Mouse (Mus musculus) induced T-regulatory cell, adult 2 months (primary cell): ENCODE data around the gene Arpp19.

Experiments used
- DNase-seq: peaks from one replicate; pipeline ENCODE4 v3.0.0-alpha.2; 2012; ENCODE audit warnings: low read depth

The Arpp19 gene

DNA sequence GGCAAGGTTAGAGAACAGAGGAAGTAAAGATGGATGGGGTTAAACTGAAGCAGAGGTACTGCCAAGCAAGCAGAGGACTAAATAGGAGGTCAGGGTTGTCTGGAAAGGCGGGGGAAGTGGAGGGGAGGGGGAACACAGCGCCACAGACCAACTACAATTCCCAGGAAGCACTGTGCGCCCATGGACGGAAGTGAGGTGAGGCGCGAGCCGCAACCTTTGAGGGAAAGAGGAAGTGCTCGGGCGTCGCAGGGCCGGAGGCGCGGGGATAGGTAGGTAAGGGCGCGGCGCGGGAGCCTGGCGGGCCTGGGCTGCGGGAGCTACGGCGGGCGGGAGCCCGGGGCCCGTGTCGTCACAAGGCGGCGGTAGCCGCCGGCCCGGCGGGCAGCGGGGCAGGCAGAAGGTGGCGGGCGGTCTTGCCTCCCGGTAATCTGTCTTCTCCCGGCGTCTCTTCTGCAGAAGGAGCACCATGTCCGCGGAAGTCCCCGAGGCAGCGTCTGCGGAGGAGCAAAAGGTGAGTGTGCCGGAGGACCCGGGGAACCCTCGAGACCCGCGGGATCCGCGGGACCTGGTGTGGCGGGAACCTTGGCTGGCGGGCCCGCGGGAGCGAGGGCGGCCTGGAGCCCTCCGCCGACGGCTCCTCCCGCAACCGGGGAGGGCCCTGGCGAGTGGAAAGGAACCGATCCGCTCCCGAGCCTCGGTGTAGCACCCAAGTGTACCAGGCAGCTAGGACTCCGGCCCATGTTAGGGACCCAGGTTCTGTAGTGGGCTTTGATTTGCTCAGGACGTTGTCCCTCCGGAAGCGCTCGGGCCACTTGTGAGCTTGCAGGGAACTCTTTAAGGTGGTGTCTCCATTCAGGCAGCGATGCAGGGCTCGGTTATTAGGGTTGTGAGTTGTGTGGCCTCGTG is at the start of gene Arpp19:
Gene Arpp19 (plus strand): TSS at position 164 of the 906 bp plus-strand sequence.
- DNase-seq = peak; percentile 89

- DNase-seq = no peak
These were observed 48.4 kb upstream of the Arpp19 start for GRCm38 (mm10) chr9:74988893-74989460.

DNA sequence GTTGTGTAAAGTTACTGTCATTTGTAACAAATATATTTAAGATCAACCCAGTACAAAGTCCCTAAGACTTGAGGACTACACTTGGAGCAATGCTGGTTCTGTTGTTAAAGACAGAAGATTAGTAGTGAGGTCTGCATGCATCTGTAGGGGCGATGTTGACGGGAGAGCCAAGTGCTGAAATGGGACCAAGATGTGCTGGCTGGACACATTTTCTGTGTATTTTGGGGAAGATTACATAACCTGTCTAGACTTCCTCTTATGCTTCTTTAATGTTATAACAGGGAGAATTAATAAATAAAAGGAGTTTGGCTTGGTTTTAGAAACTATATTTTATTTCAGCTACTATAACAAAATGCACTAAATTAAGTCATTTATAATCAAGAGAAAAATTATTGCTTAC is 47.4 kb upstream of the Arpp19 start:
- DNase-seq = no peak

GRCm38 (mm10) chr9:74994611-74995257 is 42.7 kb upstream of the Arpp19 start:
- no peak for DNase-seq

DNA sequence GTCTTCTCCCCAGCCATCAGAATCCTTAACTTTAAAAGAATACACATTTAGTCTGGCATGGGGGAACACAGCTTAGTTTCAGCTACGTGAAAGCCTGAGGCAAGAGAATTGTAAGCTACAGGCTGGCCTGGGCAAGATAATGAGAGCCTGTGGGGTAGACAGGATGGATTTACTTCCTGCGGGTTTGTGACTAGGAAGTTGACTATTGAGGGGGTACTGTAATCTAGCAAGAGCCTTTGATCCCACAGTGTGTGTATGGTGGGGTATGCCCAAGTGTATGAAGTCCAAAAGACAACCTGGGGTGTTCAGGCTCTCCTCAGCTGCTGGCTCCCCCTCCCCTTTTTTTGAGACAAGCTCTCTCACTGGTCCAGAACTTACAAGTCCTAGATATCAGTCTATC is 41.1 kb upstream of the Arpp19 start:
- no peak for DNase-seq

- no peak for DNase-seq
These were observed 39.4 kb upstream of the Arpp19 start for GRCm38 (mm10) chr9:74997976-74998375.

- DNase-seq = no peak
These were observed 36.4 kb upstream of the Arpp19 start for GRCm38 (mm10) chr9:75001006-75001405.

GRCm38 (mm10) chr9:75001611-75002204 is 35.7 kb upstream of the Arpp19 start:
- DNase-seq = no peak

GRCm38 (mm10) chr9:75002262-75002661 is 35.2 kb upstream of the Arpp19 start:
- no peak for DNase-seq

DNA sequence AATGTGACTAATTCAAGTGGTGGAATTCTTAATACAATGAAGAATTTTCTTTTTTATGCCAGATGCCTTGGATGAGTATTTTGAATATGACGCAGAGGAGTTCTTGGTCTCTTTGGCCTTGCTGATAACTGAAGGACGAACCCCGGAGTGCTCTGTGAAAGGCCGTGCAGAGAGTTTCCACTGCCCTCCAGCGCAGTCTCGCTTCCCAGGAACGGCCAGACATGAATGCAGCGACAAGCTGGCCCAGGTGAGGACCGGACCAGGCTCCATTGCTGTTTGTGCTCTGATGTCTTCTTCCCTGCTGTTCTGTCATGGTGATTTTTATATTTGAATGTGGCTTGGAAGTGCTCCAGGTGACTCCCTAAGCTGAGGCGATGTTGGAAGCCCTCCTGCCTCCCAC is 33.2 kb upstream of the Arpp19 start:
- no peak for DNase-seq

DNA sequence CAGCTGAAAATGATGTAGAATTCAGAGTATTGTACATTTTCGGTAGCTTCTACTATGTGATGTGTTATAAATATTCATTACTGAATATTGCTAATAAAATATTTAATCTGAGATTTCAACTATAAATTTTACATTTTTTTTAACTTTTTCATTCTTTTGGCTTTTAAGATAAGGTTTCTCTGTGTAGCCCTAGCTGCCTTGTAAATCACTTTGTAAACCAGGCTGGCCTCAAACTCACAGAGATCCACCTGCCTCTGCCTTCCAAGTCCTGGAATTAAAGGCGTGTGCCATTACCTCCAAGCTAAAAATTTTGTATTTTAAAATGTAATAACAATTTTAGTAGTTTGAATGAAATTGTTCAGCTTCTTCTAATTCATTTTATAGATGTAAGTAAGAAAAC is 20.8 kb upstream of the Arpp19 start:
- no peak for DNase-seq

GRCm38 (mm10) chr9:75019181-75019580 is 18.2 kb upstream of the Arpp19 start:
- no peak for DNase-seq

- no peak for DNase-seq
These were observed 17.8 kb upstream of the Arpp19 start for GRCm38 (mm10) chr9:75019592-75019991.

GRCm38 (mm10) chr9:75020561-75020960 is 16.9 kb upstream of the Arpp19 start:
- no peak for DNase-seq

- DNase-seq = no peak
These were observed 14.9 kb upstream of the Arpp19 start for GRCm38 (mm10) chr9:75022546-75022945.

DNA sequence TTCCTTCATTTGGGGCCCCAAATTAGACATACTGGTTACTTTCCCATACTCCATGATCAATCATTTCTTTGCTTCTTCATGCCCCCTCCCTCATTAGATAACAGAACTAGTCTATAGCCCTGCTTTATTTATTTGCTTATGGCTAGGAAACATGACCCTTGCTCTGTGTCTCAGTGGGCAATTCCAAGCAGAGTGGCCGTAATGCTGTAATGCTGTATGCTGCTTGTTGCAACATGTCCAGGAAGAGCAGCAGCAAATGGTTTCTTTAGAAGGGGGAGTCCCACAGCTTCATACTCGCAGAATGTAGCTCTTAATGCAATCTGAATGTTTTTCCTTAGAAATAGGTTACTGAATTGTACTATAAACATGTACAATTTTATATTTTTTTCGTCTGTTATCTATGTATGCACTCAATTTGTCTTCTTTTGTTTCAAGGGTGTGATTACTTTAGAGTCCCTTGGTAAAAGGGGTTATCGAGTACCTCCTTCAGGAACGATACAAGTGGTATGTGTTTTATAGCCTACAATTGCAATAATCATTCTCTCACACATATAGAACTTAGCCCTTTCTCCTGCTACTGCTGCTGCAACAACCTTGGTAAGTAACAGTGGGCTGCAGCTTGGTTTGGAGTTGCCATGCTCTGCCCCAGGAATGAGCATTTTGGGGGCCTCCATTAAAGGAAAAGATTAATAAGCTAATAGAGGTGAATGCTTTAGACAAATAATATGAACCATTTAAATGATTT is 14.1 kb upstream of the Arpp19 start:
- no peak for DNase-seq

- DNase-seq = no peak
These were observed 13.3 kb upstream of the Arpp19 start for GRCm38 (mm10) chr9:75024089-75024488.

DNA sequence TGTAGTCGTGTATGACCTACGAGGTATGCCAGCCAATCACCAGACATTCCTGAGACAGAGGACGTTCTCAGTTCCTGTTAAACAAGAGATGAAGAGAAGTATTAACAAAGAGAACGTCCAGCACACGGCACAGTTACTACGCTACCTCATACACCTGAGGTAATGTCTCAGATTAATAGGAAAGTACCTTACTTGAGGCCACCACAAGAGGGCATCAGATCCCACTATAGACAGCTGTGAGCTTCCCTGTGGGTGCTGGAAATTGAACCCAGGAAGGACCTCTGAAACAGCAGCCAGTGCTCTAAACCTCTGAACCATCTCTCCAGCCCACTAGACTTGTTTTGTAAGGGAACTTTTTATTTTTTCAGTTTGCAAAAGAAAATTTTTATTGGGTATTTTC is 11.7 kb upstream of the Arpp19 start:
- peak; percentile 54 for DNase-seq

GRCm38 (mm10) chr9:75032408-75032807 is 5.0 kb upstream of the Arpp19 start:
- DNase-seq = no peak

DNA sequence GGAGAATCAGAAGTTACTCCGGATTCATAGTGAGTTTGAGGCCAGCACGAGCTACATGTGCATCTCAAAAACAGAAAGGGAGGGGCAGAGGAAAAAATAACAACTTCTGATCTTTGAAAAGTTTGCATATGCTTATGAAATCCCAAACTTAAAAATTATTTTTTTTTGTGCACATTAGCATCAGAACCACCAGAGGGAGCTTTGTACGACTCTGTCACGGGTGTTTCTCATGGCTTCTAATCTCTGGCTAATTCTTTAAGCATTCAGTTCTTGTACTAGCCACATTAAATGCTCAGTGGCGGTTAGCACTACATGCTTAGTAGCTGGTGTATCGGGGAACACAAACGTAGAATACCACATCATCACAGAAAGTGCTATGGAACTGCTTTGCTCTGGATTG is 4.3 kb upstream of the Arpp19 start:
- DNase-seq = peak; percentile 59

DNA sequence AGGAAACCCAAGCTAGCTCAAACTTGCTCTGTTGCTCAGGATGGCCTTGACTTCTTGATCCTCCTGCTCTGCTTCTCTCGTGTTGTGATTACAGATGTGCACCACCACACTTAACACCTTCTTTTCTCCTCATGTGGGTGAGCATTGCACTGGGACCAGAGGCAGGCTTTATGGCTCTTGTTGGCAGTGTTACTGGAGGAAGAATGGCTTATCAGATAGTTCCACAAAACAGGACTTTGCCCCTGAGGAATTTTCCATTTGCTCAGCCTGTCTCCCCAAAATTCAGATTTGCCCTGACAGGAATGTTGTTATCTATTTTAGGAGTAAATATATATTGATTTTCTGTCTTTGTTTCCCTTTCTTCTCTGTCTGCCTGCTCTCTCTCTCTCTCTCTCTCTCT is 2.7 kb upstream of the Arpp19 start:
- DNase-seq = no peak

- DNase-seq = no peak
These were observed 1.5 kb upstream of the Arpp19 start for GRCm38 (mm10) chr9:75035944-75036343.
